Mouse (Mus musculus) heart, embryonic 14.5 days (tissue): ENCODE measurements at regions not wholly inside any gene's neighbourhood (a gene's known extent, or its start where the extent isn't known, plus 50 kb on each side); places are given as distances from the start of the nearest gene placed in this dataset.

Experiments
- ATAC-seq: fragments of 200-750 bp; cut with Nextera tagmentation; 2 replicates; pipeline ENCODE4 v1.8.0; 2017; ENCODE audit warnings: low read depth, moderate TSS enrichment; ENCODE audit not compliant: insufficient number of reproducible peaks, insufficient read depth, low FRiP score
- H3K27ac ChIP-seq, 2 experiments: fragments of 200-500 bp in 1 of 2; fragments of 300-500 bp in 1 of 2; sonication (generic) in 1 of 2; replicated peaks in 1 of 2; 2 replicates each; pipeline ENCODE4 v1.5.1; 2012 to 2014; ENCODE audit warnings: low read depth in 2 of 2, low read length in 2 of 2, control low read depth in 1 of 2, mild to moderate bottlenecking in 1 of 2, mixed read lengths in 1 of 2; ENCODE audit not compliant: control insufficient read depth in 1 of 2, insufficient read depth in 1 of 2
- H3K27me3 ChIP-seq: fragments of 300-500 bp; sonication (generic); 2 replicates; pipeline ENCODE4 v1.6.1; 2014; ENCODE audit warnings: mild to moderate bottlenecking, low read length, control low read depth; ENCODE audit not compliant: control insufficient read depth, insufficient read depth
- H3K36me3 ChIP-seq: fragments of 300-500 bp; sonication (generic); 2 replicates; pipeline ENCODE4 v1.6.1; 2014; ENCODE audit warnings: mild to moderate bottlenecking, control low read depth, low read length, mixed read lengths; ENCODE audit not compliant: control insufficient read depth, insufficient read depth
- H3K4me1 ChIP-seq, 2 experiments: fragments of 200-500 bp in 1 of 2; fragments of 300-500 bp in 1 of 2; sonication (generic) in 1 of 2; 2 replicates each; pipeline ENCODE4 v1.6.1; 2012 to 2014; ENCODE audit warnings: low read length in 2 of 2, control low read depth in 1 of 2, mixed read lengths in 1 of 2; ENCODE audit not compliant: control insufficient read depth in 2 of 2, insufficient read depth in 2 of 2
- H3K4me2 ChIP-seq: fragments of 300-500 bp; sonication (generic); 2 replicates; pipeline ENCODE4 v1.6.1; 2014; ENCODE audit warnings: mild to moderate bottlenecking, low read length
- H3K4me3 ChIP-seq, 2 experiments: fragments of 200-500 bp in 1 of 2; fragments of 300-500 bp in 1 of 2; sonication (generic) in 1 of 2; 2 replicates each; pipeline ENCODE4 v1.5.1; 2012 to 2014; ENCODE audit warnings: low read length in 2 of 2, mild to moderate bottlenecking in 2 of 2, control low read depth in 1 of 2, low read depth in 1 of 2, moderate library complexity in 1 of 2; ENCODE audit not compliant: control insufficient read depth in 1 of 2, insufficient read depth in 1 of 2
- H3K9ac ChIP-seq: fragments of 300-500 bp; sonication (generic); 2 replicates; pipeline ENCODE4 v1.6.1; 2014; ENCODE audit warnings: mild to moderate bottlenecking, low read length
- H3K9me3 ChIP-seq: fragments of 300-500 bp; sonication (generic); 2 replicates; pipeline ENCODE4 v1.6.1; 2016; ENCODE audit warnings: low read length, control low read depth; ENCODE audit not compliant: control insufficient read depth
- WGBS: fragments of 180-500 bp; shearing (Covaris S2); extraction: QIAGEN DNeasy Blood & Tissue Kit; methylation state at CpG from one replicate; pipeline ENCODE4 v1.1.7; 2014; 5-methylcytosine and 5-hydroxymethylcytosine counted together

DNA sequence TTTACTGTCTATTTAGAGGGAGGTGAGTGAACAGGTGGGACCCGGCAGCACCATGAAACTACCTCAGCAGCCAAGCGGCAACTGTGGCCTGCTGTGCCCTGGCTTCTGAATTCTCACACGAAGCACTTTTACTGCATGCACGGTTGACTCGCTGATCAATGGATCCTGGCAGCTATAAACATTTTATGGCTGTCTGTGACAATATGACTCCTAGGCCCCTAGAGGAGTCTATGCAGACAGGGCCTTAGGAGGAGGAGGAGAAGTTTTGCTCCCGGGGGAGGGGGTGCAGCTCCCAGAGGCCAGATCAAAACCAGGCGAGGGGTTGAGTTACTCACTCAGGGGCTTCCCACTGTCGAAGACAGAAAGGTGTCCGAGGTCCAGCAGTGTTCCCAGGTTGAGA is 69.4 kb upstream of the Tut7 start:
- H3K27me3 ChIP-seq: no peaks in the 10 kb centered on the region
- no peaks in the 10 kb centered on the region for H3K36me3 ChIP-seq
- no peaks in the 10 kb centered on the region for H3K9me3 ChIP-seq
- H3K27ac ChIP-seq: no peak overlapping the region
- ATAC-seq: no peak
- H3K4me2 ChIP-seq: no peak overlapping the region
- H3K4me1 ChIP-seq: peaks cover 6 to 14% of the 10 kb centered on the region in 2 experiments; a peak in 3 of 4 replicates
- 41% methylated on average over 9 of the region's 9 CpGs for WGBS
- no peak overlapping the region for H3K9ac ChIP-seq
- H3K4me3 ChIP-seq: no peak overlapping the region

DNA sequence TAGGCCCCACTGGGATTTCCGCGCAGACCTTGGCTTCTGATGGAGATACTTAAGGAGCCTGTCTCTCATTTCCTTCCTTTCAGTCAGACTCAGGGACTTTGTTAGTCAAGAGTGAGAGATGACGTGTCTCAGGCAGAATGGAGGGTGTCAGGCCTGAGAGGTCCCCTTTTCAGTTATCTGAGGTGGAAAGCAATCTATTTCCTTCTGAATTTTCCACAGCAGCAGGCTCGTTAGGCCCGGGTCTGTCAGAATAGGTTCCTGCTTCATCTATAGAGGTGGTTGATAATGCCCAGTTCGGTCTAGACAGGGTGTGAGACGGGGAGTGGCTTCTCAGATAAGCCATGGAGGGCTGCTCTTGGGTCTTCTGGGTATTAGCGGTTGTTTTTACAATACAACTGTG is 68.8 kb upstream of the Tut7 start:
- WGBS: 25% methylated on average over 8 of the region's 8 CpGs
- Histone ChIP-seq H3K4me3 (no peak overlapping the region), H3K9ac (no peak overlapping the region), H3K4me2 (no peak overlapping the region), H3K27me3 (no peaks in the 10 kb centered on the region), H3K27ac (no peak overlapping the region; a peak in 1 of 4 replicates), H3K4me1 (peaks cover 6 to 14% of the 10 kb centered on the region in 2 experiments; a peak in 3 of 4 replicates), H3K9me3 (no peaks in the 10 kb centered on the region), H3K36me3 (no peaks in the 10 kb centered on the region)
- peak; percentile 44; the same call in 1 of the 2 replicates for ATAC-seq

DNA sequence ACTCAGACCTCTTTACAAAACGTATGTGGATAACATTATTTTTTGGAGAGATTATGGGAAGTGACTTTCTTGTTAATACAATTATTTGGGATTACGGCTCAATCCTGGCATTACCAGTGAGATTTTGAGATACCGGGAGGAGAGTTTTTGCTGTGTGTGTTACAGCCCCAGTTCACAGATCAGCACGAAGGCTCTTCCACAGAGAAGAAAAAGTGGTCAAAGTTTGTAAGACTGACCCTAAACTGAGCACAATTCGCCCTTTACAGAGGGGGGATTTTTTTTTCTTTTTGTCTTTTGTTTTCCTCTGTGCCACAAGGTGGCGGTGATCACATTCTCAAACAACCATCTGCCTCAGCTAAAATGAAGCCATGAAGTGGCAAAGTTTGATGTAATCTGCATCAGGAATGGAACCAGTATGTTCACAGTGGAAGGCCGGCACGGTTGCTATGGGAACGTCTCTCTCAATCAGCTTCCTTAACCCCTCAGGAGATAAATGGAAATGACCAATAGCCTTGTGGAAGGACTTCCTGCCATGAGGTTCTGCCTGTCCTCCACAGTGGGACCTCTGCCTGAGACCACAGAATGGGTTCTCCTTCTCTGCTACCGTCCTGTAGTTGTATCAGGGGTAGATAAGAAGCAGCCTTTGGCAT is 66.6 kb upstream of the Tut7 start:
- WGBS: 19% methylated on average over 10 of the region's 10 CpGs
- no peaks in the 10 kb centered on the region for H3K36me3 ChIP-seq
- no peak overlapping the region for H3K4me3 ChIP-seq
- H3K27me3 ChIP-seq: no peaks in the 10 kb centered on the region
- no peak overlapping the region for H3K4me2 ChIP-seq
- no peak overlapping the region for H3K27ac ChIP-seq
- no peak overlapping the region for H3K9ac ChIP-seq
- H3K9me3 ChIP-seq: no peaks in the 10 kb centered on the region
- no peak for ATAC-seq
- peaks cover 6 to 14% of the 10 kb centered on the region in 2 experiments; a peak in 3 of 4 replicates for H3K4me1 ChIP-seq

DNA sequence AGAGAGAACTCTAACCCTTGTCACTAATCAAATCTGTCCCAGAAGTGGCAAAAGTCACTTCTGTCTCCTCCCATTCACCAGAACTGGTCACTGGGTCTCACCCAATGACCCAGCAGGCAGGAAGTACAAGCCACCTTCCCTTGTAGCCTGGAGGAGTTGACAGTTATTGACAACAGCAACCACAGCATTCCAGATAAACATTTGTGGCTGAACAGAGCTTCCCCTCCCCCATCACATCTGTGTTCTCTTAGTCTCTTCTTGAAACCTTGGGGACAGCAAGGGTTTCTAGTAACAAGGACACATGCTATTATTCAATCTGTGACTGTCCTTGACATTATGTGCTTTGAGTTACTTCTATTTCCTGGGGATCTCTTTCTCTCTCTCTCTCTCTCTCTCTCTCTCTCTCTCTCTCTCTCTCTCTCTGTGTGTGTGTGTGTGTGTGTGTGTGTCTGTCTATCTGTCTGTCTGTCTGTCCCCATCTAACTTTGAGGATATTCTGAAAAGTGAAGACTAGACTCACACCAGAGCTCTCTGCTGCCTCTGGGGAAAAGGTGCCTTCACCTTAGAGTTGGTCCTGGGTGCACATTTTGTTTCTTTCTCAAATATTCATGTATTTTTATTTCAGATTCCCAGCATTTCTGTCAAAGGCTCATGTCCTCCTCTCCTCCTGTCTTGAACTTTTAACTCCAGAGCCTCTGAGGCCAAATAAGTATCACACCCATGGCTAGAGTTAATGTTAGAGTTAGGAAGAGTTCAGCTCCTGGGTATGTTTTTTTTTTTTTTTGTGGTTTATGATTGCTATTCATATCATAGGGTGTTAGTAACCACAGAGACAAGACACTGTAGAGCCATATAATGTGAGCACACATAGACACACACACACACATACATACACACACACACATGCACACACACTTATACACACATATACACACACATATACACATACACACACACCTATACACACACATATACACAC is 65.4 kb upstream of the Tut7 start:
- Histone ChIP-seq H3K27me3 (no peaks in the 10 kb centered on the region), H3K36me3 (no peaks in the 10 kb centered on the region), H3K9ac (no peak overlapping the region), H3K4me3 (no peak overlapping the region), H3K4me1 (peaks cover 6 to 14% of the 10 kb centered on the region in 2 experiments; a peak in 3 of 4 replicates), H3K9me3 (no peaks in the 10 kb centered on the region), H3K27ac (no peak overlapping the region), H3K4me2 (no peak overlapping the region)
- no peak for ATAC-seq

DNA sequence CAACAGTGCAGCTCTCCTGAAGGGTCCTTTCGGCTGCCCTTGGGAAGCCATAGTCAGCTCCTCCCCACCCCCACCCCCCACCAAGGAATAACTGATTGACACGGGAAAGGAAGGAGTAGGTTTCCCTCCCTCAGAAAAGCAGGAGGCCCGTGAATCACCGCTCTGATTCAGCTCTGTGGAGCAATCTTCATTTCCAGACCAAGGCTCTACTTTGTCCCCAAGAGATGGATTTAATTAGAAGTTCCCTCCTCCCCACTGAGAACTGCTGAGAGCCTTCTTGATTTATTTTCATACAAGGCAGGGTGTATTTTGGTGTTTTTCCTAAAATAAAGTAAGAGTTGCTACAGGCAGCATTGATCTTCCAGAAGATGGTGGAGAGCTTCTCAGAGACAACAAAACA is 64.4 kb upstream of the Tut7 start:
- no peak overlapping the region for H3K27ac ChIP-seq

DNA sequence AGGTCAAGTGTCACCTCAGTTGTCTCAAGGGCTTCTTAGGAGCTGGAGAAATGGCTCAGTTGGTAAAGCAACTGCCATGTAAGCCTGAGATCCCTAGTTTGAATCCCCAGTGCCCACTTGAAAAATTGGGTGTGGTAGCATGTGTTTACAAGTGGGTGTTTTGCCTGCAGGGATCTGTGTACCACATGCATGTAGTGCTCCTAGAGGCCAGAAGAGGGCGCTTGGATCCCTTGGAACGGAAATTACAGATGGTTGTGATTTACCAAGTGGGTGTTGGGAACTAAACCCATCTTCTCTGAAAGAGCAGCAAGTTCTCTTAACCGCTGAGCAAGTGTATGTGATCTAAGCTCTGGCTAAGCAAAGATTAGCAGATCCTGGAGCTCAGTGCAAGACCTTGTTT is 63.6 kb upstream of the Tut7 start:
- Histone ChIP-seq H3K4me3 (no peak overlapping the region), H3K4me2 (no peak overlapping the region), H3K36me3 (no peaks in the 10 kb centered on the region), H3K27ac (no peak overlapping the region), H3K27me3 (no peaks in the 10 kb centered on the region), H3K9ac (no peak overlapping the region), H3K9me3 (no peaks in the 10 kb centered on the region), H3K4me1 (peaks cover 2 to 7% of the 10 kb centered on the region in 2 experiments; a peak in 3 of 4 replicates)
- WGBS: 57% methylated on average over 3 of the region's 3 CpGs
- ATAC-seq: no peak

More for the DNA sequence above, 64.4 kb upstream of the Tut7 start:
- 75% methylated on average over 4 of the region's 4 CpGs for WGBS
- H3K4me3 ChIP-seq: no peak overlapping the region
- no peak for ATAC-seq
- H3K9ac ChIP-seq: no peak overlapping the region
- no peaks in the 10 kb centered on the region for H3K9me3 ChIP-seq
- H3K27me3 ChIP-seq: no peaks in the 10 kb centered on the region
- H3K36me3 ChIP-seq: no peaks in the 10 kb centered on the region
- no peak overlapping the region for H3K4me2 ChIP-seq
- peaks cover 6 to 14% of the 10 kb centered on the region in 2 experiments; a peak in 3 of 4 replicates for H3K4me1 ChIP-seq

DNA sequence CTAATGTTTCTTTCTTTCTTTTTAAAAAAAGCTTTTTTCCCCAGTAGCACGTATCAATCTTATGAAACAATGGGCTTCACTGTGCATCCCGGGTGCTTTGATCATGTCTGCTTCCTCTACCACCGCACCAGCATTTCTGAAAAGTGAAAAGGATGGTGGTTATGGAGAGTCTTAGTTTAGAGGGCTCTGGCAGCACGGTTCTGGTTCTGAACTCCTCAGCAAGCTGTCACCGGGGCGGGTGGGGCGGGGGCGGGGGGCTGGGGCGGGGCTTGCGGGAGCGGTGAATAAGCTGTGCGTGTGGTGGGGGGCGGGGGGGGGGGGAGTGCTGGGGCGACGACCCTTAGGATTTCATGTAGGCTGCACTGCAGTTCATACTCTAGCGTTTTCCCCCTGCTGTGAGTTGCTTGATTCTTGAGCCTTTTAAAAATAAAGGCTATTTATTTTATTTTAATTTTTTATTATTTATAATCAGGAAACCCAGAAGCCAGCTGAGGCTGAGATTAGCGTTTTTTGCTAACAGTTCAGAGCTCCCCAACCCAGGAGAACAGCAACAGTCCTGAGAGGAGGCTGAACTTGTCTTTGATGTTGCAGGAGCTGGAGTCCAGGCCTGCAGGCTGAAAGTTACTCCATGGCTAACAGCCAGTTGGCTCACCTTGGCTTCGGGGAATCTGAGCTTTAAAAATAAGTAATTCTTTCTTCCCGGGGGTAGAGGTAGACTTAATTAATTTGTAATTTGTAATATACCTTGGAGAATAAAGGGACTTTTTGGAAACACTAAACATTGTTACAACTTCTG is 59.2 kb upstream of the Tut7 start:
- H3K27me3 ChIP-seq: no peaks in the 10 kb centered on the region
- no peaks in the 10 kb centered on the region for H3K4me1 ChIP-seq
- H3K4me3 ChIP-seq: no peak overlapping the region
- no peaks in the 10 kb centered on the region for H3K36me3 ChIP-seq
- ATAC-seq: no peak
- no peak overlapping the region for H3K27ac ChIP-seq
- H3K9ac ChIP-seq: no peak overlapping the region
- peak overlapping the region; percentile 31; the same call in 1 of the 2 replicates for H3K4me2 ChIP-seq
- no peaks in the 10 kb centered on the region for H3K9me3 ChIP-seq
- 43% methylated on average over 14 of the region's 19 CpGs for WGBS
